Mouse (Mus musculus) cerebellum, postnatal 25 days (tissue): ENCODE data around the gene Prss28.

Experiments
- DNase-seq, 2 experiments: peaks; one replicate each; pipeline ENCODE4 v3.0.0; 2021; ENCODE audit warnings: mixed read lengths in 2 of 2

The Prss28 gene

DNA sequence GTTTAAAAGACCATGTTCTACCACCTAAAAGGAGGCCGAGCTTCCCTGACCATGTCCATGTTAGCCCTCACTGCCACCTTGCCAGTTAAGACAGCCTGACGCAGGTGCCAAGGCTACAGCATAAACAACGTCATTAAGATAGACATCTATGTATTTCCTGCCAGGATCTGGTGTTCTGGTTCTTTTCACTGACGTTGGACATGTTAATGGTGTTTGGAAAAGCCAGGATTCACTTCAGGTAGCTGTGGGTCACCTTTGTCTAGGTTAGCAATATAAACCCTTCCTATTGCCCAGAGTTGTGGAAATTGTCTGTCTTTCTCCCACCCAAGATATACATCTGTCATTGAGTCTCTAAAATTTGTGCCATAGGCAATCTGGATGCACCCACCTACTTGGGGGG lies at the start of gene Prss28:
Gene Prss28, plus strand, starts transcription at position 301 of the 400 bp plus-strand sequence.
- DNase-seq, result no peak

DNA sequence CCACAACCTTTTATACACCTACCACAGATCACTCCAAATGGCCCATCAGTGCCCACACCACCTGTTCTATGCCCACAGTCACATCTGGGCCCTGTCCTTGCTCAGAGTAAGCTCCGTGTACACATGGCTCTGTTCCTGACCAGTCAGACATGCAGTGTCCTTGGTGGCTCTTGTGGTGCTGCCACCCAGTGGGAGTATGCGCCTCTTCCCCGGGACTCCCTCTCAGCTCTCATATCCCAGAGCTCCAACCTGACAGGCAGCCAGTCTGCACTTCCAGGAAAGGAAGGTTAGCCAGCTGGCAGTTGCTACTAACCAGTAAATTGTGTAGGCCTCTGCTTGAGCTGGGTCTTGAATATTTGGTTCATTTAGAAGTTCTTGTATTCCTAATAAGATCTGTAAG lies 44.0 kb upstream of the Prss28 start:
- DNase-seq, result peak; percentile 45 to 59

DNA sequence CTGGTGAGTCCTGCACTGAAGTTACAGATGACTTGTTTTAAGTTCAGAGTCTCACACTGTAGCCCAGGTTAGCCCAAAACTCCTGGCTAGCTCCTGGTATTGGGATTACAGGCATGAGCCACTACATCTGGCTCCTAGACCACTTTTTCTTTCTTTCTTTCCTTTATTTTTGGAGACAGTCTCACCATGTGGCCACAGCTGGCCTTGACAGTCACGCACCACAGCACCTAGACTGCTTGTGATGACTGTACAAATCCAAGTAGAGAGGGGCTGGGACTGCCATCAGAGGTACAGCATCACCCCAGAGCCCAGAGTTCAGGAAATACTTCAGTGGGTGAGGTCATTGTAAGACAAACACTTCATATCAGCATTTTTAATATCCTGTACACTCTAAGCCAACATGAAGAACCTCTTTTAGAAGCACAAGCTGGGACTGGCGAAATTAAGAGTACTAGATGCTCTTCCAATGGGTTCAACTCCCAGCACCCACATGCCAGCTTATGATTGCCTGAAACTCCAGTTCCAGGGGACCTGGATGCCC lies 37.6 kb upstream of the Prss28 start:
- no peak for DNase-seq

DNA sequence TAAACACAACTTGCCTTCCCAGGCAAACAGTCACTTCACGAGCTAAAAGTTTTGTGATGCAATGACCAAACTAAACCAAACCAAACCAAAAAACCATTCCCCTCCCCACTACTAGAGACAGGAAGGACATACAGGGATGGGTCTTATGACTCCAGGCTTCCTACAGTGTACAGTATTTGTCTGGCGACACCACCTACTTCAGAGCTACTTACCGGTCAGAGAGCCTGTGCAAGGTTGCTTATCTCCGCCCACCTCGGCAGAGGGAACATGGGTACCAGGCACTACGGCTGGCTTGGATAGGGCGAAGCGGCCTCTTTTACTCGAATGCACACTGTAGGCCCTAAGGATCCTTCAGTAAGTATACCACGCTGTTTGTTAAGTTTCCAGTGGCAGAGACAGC lies 36.1 kb upstream of the Prss28 start:
- no peak for DNase-seq

DNA sequence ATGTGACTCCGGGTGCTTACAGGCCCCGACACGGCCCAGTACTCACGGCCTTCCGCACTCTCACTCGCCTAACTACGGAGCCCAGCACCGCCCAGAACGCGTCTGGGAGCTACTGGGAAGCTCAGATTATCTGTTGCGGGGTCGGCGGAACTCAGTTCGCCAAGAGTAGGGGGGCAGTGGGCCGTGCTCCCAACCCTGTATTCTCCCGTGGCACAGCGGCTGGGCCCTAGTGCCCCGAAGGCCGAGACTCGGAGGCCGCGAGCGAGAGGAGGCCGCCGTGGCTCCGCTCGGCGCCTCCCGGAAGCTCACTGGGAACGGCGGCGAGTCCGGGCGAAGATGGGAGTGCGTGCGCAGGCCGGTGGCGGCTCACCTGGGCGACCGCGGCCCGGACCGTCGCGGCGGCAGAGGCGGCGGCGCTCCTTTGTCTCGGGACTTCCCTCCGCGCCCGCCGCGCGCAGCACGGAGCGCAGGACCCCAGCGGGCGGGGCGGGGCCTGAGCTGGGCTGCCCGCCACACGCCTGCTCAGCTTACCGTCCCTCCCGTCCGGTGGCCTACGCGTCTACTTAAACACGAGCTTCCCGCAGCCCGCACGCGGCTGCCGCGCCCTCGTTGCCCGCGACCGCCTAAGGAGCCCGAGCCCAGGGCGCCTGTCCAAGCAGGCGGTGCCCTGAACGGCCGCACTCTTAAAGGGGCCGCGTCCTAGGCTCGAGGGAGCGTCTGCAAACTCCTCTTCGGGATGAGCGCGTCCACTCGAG lies 35.3 kb upstream of the Prss28 start:
- peak; percentile 91 to 98 for DNase-seq

DNA sequence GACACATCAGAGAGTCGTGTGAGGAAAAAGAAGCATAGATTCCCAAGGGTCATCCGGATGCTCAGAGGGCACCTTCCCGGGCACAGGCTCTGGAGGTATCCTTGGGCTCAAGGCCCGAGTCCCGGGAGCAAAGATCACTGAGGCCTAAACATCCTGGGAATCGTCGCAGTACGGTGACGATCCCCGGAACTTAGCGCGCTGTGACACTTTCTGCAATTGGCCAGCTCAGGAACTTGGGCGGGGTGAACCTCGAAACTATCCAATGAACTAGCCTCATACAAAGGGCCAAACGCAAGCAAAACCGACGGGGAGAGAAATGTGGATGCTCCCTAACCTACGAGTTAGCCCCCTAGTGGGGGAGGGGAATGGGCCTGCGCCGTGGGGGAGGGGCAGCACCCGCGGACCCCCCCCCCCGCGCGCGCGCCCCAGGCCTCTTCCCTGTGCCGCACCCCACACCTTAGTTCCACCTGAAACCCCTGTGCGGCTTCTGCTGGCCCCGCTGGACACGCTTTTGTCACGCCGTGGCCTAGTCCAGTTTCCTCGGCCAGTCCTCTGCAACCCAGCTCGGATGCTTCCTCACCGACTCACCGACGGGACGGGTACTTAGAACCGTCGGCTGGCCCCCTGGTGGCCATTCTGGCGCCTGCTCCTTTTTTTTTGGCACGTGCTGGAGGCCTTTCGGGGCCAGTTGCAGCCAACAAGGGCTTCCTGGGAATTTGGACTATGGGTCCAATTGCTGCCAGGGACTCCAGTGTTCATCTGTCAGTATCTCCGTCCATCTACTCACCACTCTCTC lies 34.5 kb upstream of the Prss28 start:
- peak; percentile 93 to 99 for DNase-seq

DNA sequence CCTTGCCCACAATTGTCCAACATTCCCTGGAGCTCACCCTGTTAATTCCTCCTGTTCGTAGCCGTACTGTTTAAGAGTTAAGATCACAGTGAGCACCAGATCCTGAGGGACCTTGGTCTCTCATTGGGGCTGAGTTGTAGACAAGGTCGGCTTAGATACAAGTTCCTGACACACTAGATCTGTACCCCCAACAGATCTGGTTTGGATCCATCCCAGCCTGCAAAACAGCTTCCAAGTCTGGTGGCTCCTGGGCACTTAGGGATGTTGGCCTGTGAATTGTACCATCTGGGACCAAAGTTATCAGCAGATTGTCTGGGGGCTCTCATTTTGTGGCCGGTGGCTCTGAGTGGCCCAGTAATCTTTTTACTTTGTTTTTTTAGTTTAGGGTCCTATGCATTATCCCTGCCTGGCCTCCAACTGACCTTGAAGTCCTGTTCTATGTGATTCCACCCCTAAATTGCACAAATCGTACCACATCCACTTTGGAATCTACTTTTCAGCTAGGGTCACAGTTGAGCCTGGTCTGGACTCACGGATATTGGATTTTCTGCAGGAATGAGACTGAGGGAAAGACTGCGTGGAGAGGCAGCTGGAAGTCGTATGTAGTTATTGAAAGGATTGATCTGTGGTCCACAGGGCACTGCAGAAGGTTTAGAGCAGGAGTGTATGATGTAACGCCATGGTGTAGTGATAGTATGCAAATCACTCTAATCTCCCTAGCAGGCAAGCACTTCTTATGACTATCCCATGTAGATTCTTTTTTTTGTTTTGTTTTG lies 33.7 kb upstream of the Prss28 start, which contains the start of gene Ube2i:
Gene Ube2i, minus strand, starts transcription at position 52 of the 776 bp plus-strand sequence.
- DNase-seq, result peak in 1 of 2 experiments; percentile 27

DNA sequence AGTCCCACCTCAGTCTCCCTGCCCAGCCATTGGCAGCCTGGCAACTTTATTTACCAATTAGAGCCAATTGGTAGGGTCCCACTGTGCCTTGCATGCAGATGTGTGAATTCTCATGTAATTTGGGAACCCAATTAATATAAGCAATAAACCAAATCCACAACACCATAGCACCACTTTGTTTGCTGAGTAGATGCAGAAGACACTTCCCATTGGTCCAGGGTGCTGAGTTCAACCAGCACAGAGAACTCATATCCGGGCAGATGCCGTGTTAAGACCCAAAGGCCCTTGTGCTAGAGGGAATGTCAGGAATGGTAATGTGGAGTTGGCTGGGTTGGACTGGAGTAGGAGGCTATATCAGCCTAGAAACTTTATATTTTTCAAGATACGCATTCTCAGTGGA lies 32.6 kb upstream of the Prss28 start:
- no peak for DNase-seq

DNA sequence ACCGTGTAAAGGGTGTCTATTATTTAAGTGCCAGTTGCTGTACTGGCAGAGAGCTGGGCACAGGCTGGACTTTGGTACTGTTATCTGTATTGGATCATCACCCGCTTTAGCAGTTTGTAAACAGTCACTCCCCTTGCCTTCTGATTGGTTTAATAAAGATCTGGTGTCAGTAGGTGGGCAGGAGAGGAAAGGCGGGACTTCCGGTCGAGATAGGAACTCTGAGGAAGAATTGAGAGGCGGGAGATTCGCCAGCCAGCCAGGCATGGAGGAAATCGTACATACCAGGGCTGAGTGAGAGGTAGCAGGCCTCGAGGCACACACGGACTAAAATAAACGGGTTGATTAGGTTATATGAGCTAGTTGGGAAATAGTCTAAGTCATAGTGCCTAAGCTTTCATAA lies 26.3 kb upstream of the Prss28 start:
- peak; percentile 32 to 44 for DNase-seq

DNA sequence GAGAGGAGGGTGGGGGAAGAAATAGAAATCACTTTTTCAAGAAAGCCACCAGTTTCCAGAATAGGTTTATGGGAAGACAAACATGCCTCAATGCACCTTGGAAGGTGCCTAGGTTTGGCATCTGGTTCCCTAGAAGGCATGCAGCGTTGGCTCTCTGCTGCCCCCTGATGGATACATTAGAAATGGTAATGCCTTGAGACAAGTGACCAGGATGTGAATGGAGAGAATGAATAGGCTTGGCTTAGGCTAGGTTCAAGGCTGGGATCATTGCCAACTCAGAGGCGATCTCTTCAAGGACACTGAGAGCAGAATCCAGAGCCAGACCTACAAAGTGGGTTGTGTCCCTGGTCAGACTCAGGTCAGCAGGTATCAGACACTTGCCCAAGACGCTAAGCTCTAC lies 23.4 kb upstream of the Prss28 start:
- DNase-seq, result peak; percentile 80 to 86

DNA sequence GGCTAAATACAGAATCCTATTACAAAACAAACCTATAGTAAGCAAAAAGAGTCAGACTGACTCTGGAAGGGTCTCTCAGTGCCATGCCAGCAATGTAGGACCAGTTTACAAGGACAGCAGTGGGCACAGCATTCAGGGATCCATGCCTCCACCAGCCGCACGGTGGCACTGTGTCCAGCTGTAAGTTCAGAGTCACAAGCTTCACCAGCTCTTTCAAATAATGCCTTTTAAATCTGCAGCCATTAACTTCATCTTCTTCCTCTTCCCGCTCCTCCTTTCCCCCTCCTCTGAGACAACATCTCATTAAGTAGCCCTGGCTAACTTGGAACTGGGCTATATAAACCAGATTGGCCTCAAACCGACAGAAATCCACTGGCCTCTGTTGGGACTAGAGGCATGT lies 19.6 kb upstream of the Prss28 start:
- DNase-seq, result peak; percentile 35 to 66

DNA sequence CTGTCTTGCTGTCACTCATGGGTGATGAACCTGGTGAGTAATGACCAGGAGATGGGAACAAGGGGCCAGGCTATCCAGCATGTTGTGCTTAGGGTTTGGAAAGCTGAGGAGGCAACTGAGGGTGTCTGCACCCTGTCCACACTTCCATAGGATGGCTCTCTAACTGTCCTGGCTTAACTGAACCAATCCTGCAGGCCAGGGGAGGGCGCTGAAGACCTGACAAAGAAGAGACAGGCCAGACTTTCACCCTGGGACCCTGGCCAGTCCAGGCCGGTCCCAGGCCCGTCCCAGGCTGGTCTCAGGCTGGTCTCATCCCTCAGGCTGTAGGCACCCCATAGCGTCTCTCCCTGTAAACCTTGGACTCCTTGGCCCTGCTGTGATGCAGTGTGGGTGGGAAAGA lies 18.0 kb upstream of the Prss28 start:
- no peak for DNase-seq

DNA sequence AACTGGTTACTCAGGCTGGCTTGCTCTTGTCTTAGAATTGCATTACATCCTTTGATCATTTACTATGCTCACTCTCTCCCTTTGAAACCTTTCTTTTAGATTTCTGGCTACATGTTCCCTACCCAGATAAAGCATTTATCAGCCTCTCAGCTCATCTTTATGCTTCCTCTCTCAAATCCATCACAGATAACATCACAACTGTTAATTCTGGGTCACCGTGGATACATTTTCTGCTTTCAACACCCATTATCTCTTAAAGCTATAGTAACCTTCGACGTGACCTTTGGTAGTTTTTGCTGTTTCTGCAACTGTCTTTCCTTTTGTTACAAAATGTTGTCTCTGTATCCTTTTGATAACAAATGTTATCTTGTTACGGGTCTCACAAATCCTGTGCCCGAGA lies 15.0 kb upstream of the Prss28 start:
- no peak for DNase-seq

DNA sequence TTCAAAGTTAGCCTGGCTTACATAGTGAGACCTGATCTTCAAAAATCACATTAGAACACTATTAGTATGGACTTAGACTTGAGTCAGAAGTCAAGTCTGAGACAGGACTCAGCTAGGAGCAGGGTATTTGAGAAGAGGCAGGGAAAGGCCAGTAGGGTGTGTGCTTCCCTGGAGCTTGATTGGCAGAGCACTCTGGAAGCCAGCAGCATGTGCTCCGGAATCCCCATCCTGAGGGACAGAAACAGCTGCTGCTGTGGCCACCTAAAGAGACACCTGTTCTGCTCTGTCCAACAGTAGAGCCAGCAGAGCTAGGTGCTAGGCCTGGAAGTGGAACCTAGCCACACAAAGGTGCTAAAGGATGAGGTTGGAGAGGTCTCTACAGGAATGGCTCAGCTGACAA lies 14.3 kb upstream of the Prss28 start:
- no peak for DNase-seq

DNA sequence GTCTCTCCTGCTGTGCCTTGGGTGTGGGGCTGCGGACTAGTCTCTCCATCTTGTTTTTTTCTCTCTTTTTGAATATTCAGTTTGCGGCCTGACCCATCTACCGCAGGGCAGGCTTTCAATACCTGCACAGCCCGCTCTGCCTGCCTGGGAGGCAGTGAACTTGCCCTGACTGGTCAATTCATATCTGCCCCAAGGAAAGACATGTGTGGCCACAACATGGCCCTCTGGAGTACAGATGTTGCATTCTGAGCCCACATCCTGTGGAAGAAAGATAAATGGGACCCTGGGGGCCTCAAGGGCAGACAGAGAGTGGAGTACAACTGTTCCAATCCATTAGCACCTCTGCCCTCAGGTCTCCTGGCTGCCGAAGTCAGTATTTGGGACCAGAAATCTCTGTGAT lies 10.4 kb upstream of the Prss28 start, which contains the start of gene Prss34:
Gene Prss34, plus strand, starts transcription at position 301 of the 400 bp plus-strand sequence.
- no peak for DNase-seq

DNA sequence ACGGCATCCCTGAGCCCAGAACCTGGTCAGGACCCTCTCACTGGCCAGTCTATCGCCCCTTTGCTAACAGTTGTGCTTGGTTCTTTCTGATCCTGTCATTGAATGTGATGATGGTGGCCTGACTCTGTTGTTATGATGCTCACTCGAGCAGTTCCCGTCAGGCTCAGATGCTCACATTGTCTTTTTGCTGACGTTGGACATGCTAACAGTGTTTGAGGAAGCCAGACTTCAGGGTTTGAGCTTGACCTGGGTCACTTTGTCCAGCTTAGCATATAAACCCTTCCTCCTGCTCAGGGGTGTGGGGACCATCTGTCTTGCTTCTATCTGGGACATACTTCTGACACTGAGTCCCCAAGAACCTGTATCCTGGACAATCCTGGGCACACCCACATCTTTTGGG lies 9.9 kb downstream of the Prss28 start, which contains the start of gene Prss29:
Gene Prss29, plus strand, starts transcription at position 301 of the 400 bp plus-strand sequence.
- DNase-seq, result no peak

DNA sequence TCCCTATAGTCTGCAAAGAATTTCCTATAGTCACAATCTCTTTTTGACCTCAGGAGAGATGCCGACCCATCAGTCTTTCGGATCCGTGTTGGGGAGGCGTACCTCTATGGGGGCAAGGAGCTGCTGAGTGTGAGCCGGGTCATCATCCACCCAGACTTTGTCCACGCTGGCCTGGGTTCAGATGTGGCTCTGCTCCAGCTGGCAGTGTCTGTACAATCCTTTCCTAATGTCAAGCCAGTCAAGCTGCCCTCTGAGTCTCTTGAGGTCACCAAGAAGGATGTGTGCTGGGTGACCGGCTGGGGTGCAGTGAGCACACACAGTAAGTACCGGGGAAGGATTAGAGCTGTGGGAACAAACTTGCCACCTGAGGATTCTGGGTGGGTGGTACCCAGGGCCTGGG lies 12.4 kb downstream of the Prss28 start:
- DNase-seq, result no peak

DNA sequence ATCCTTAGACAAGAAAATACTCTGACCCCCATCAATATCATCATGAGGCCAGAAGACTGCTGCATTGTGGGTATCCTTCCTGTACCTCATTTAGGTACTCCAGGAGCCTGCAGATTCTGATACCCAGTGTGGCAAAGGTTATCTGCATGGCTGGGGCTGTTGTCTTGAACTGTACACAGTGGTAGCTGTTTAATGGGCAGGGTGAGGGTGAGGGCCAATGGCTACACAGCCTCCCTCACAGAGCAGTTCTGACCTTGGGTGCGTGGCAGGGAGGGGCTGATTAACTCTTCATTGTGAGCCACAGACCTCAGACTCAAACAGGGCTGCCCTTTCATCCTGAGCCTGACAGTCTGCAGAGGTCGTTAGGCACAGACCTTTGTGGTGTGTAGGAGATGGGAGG lies 14.5 kb downstream of the Prss28 start:
- DNase-seq, result no peak

DNA sequence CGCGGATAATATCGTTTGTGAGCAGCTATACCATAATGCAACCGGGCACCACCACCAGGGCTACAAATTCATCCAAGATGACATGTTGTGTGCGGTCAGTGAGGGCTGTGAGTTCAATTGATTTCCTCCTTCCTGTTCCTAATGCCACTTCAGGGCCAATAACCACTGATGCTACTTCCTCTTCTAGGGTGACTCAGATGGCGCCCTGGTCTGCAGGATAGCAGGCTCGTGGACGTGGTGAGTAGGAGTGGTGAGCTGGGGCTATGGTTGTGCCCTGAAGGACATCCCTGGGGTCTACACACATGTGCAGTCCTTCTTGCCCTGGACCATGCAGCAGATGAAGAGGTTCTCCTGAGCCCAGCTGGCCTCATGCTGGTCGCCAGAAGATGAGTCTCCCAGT lies 23.9 kb downstream of the Prss28 start:
- no peak for DNase-seq

DNA sequence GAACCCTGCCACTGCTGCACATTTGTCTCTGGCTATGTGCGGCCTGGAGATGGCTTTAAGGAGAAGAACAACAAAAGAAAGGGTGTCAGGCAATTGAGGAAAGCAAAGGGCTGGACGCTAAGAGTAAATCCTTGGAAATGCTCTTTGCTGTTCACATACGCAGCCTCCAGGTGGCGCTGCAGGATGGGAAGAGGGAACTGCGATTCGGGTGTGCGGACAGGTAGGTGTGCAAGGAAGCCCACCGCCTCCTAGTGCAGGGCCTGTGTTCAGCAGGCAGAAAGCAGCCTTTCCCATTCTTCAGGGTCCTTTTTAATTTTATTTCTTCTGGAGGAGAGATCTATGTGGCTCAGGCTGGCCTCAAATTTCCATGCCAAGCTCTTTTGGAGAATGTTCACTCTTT lies 25.5 kb downstream of the Prss28 start:
- peak; percentile 57 to 75 for DNase-seq

DNA sequence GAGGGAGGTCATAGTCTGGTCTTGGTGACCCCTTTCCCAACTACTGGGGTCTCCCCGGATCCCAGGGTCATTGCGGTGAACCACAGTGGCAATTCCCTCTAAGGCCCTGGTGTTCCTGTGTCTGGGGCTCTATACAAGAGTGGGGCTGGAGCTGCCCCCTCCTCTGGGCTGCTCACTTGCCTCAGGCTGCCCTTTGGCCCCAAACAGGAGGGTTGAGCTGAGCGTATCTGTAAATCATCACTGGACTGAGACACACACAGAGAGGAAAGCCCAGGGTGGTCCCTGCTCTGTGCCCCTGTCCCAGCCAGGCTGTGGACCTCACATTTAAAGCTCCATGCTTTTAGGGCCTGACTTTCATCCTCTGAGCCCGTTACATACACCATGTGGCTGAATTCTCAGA lies 29.8 kb downstream of the Prss28 start:
- DNase-seq, result no peak

DNA sequence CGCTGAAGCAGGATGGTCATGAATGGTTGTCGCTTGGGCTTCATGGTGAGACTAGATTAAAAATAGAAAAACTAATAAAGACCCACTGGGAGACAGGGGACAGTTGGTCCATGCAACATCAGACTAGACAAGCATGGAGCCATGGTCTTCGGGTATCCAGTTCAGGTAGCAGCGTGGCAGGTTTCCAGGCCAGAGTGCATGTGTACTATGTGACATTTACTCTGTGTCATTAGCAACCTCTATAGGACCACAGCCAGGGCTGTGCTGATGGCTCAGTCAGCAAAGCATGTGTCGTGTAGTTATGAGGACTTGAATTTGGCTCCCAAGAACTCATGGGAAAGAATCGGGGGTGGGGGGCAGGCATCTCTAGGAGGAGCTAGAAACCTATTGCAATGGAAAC lies 31.6 kb downstream of the Prss28 start:
- DNase-seq, result no peak

DNA sequence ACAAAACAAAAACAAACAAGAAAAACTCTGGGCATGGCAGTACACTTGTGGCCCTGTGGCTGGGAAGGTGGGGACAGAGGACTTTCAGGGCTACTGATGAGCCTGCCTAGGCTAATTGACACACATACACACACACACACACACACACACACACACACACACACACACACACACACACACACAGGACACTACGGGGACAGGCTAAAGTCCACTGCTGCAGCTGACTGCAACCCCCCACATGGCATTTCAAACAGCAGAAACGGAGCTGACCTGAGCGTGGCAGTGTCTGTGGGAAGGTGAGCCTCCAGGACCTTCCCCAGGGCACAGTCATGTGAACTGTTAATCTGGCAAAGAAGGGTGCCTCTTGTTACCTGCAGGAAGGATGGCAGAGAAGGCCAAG lies 33.0 kb downstream of the Prss28 start:
- no peak for DNase-seq
